ENCODE assay signal across 9 mouse cellular contexts in the genomic region with DNA sequence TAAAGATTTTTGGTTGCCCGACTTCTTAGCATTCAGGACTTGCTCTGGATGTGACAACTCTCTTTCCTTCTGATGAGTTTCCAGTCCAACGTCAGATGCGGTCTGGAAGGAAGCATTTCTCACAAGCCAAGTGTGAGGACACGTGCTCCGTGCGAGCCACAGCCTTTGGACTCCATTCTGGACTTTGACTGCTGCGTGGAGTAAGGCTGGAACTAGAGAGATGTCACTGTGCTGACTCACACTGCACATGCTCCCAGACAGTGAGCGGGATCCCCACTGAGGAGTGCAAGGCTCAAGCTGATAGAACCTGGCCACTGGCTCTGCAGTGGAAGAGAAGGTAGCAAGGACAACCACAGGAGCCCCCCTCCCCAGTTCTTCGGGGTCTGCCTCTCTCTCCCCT. TPM values are rescaled to one million over a fixed set of nuclear protein-coding genes. Genes with fewer than 3 reads are reported as not detected.
DNase-seq lines count a peak whose midpoint lies in the region; ATAC-seq lines count a peak whose summit lies in the region.
"Had no signal": no experiment of that assay in that cellular context is flagged by ENCODE, and none has a peak within 500 bp of the region (broad histone marks: within the 10 kb centered on the region; RNA-seq: fewer than 3 reads in every experiment).

No protein-coding gene starts in this region.

- no peaks in the 10 kb centered on the region for H3K9me3 ChIP-seq in limb, embryonic 10.5 days (replicated peaks)
- H3K9me3 ChIP-seq in hindbrain, embryonic 12.5 days (replicated peaks) = no peaks in the 10 kb centered on the region
- no peaks in the 10 kb centered on the region for H3K9me3 ChIP-seq in midbrain, embryonic 13.5 days
- H3K9me3 ChIP-seq: midbrain, embryonic 12.5 days had no signal

- H3K36me3 ChIP-seq in limb, embryonic 10.5 days = no peaks in the 10 kb centered on the region
- H3K36me3 ChIP-seq in hindbrain, embryonic 12.5 days = no peaks in the 10 kb centered on the region
- H3K36me3 ChIP-seq in midbrain, embryonic 13.5 days = no peaks in the 10 kb centered on the region
- H3K36me3 ChIP-seq: midbrain, embryonic 12.5 days had no signal

- H3K4me2 ChIP-seq in hindbrain, embryonic 12.5 days (replicated peaks) = no peak overlapping the region
- no peak overlapping the region for H3K4me2 ChIP-seq in midbrain, embryonic 13.5 days (replicated peaks)
- H3K4me2 ChIP-seq: midbrain, embryonic 12.5 days had no signal

- 84% methylated on average over 9 of the region's 9 CpGs for WGBS in limb, embryonic 10.5 days
- WGBS in hindbrain, embryonic 12.5 days = 86% methylated on average over 9 of the region's 9 CpGs
- WGBS in midbrain, embryonic 13.5 days = 91% methylated on average over 9 of the region's 9 CpGs

- H3K4me1 ChIP-seq in limb, embryonic 10.5 days = no peaks in the 10 kb centered on the region
- H3K4me1 ChIP-seq in hindbrain, embryonic 12.5 days = no peaks in the 10 kb centered on the region
- no peaks in the 10 kb centered on the region for H3K4me1 ChIP-seq in midbrain, embryonic 13.5 days (replicated peaks)
- H3K4me1 ChIP-seq: midbrain, embryonic 12.5 days had no signal

- no peaks in the 10 kb centered on the region for H3K27me3 ChIP-seq in limb, embryonic 10.5 days (ENCODE audit: low read depth, poor library complexity, severe bottlenecking)
- no peaks in the 10 kb centered on the region for H3K27me3 ChIP-seq in hindbrain, embryonic 12.5 days
- H3K27me3 ChIP-seq in midbrain, embryonic 13.5 days = no peaks in the 10 kb centered on the region
- H3K27me3 ChIP-seq: midbrain, embryonic 12.5 days had no signal

- H3K9ac ChIP-seq in hindbrain, embryonic 12.5 days = no peak overlapping the region
- H3K9ac ChIP-seq in midbrain, embryonic 13.5 days (replicated peaks) = no peak overlapping the region
- H3K9ac ChIP-seq: midbrain, embryonic 12.5 days had no signal

- ATAC-seq in hindbrain, embryonic 12.5 days (ENCODE audit: low FRiP score) = no peak
- no peak for ATAC-seq in midbrain, embryonic 13.5 days

- peak overlapping the region; percentile 39; the same call in 1 of the 2 replicates for H3K27ac ChIP-seq in limb, embryonic 10.5 days
- H3K27ac ChIP-seq in hindbrain, embryonic 12.5 days = no peak overlapping the region
- no peak overlapping the region for H3K27ac ChIP-seq in midbrain, embryonic 13.5 days
- H3K27ac ChIP-seq: midbrain, embryonic 12.5 days had no signal

- DNase-seq in cerebellum, postnatal 14 days = peak; percentile 18 to 24
- DNase-seq in cerebellum, adult 8-10 months = no peak
- peak; percentile 33 to 39 for DNase-seq in right cerebral cortex, adult 2 months (ENCODE audit: low spot score in 2 of 2)
- no peak for DNase-seq in right cerebral cortex, postnatal 36 days (ENCODE audit: low spot score in 2 of 2)
- no peak for DNase-seq in limb, embryonic 10.5 days (ENCODE audit: low spot score)
- no peak for DNase-seq in spleen, postnatal 4 days (ENCODE audit: low spot score in 2 of 2)

- H3K4me3 ChIP-seq in limb, embryonic 10.5 days = no peak overlapping the region
- no peak overlapping the region for H3K4me3 ChIP-seq in hindbrain, embryonic 12.5 days
- no peak overlapping the region for H3K4me3 ChIP-seq in midbrain, embryonic 13.5 days (replicated peaks)
- H3K4me3 ChIP-seq: midbrain, embryonic 12.5 days had no signal

RNA-seq across cellular contexts. Expression of a gene that starts 33.9 kb away (rescaled TPM):
- polyA plus RNA-seq in limb, embryonic 10.5 days (2016; fragmentation: Nextera tagmentation; extraction: Ambion mirVana) = 47.1 and 49.7 TPM in 2 replicates
- polyA plus RNA-seq in hindbrain, embryonic 12.5 days (2016; fragmentation: Nextera tagmentation; extraction: Ambion mirVana) = 49.3 and 53.1 TPM in 2 replicates
- polyA plus RNA-seq in midbrain, embryonic 13.5 days (2015; fragmentation: Nextera tagmentation; extraction: Ambion mirVana) = 52.4 and 53.1 TPM in 2 replicates

Comparison
In these comparisons a context has a peak if more than half of its experiments do, and no peak if none do; other contexts are left out.
1. DNase-seq: peak in cerebellum, postnatal 14 days (2 of 2) and right cerebral cortex, adult 2 months (2 of 2); none in cerebellum, adult 8-10 months (single experiment), right cerebral cortex, postnatal 36 days (0 of 2), limb, embryonic 10.5 days (single experiment) and spleen, postnatal 4 days (0 of 2).